Mouse (Mus musculus) bone marrow macrophage, adult 2 months (primary cell): ENCODE measurements at regions not wholly inside any gene's neighbourhood (a gene's known extent, or its start where the extent isn't known, plus 50 kb on each side); places are given as distances from the start of the nearest gene placed in this dataset.

ENCODE experiments used
- H3K27ac ChIP-seq: 2 replicates; pipeline ENCODE4 v1.5.1; 2012; ENCODE audit warnings: low read depth, low read length; ENCODE audit not compliant: insufficient read depth
- H3K4me1 ChIP-seq: 2 replicates; pipeline ENCODE4 v1.6.1; 2012; ENCODE audit warnings: low read length; ENCODE audit not compliant: control insufficient read depth, insufficient read depth
- H3K4me3 ChIP-seq: 2 replicates; pipeline ENCODE4 v1.5.1; 2012; ENCODE audit warnings: mild to moderate bottlenecking, low read length, moderate library complexity; ENCODE audit not compliant: insufficient read depth
- CTCF ChIP-seq: IDR thresholded peaks from 2 replicates; pipeline ENCODE4 v1.5.1; 2012; ENCODE audit warnings: low read depth, mild to moderate bottlenecking, low read length, moderate library complexity
- POLR2A ChIP-seq: IDR thresholded peaks from 2 replicates; pipeline ENCODE4 v1.6.1; 2012; ENCODE audit warnings: mild to moderate bottlenecking, low read depth, low read length, borderline replicate concordance

GRCm38 (mm10) chr17:16051713-16052112 is 220.9 kb upstream of the Rgmb start:
- H3K27ac ChIP-seq: no peak overlapping the region
- H3K4me3 ChIP-seq: no peak overlapping the region
- H3K4me1 ChIP-seq: peaks cover 8% of the 10 kb centered on the region
- TF ChIP-seq CTCF (no peak), POLR2A (no peak)

GRCm38 (mm10) chr17:16041542-16042251 is 210.9 kb upstream of the Rgmb start:
- Histone ChIP-seq H3K4me1 (no peaks in the 10 kb centered on the region), H3K4me3 (no peak overlapping the region), H3K27ac (no peak overlapping the region)
- TF ChIP-seq POLR2A (no peak), CTCF (no peak)

DNA sequence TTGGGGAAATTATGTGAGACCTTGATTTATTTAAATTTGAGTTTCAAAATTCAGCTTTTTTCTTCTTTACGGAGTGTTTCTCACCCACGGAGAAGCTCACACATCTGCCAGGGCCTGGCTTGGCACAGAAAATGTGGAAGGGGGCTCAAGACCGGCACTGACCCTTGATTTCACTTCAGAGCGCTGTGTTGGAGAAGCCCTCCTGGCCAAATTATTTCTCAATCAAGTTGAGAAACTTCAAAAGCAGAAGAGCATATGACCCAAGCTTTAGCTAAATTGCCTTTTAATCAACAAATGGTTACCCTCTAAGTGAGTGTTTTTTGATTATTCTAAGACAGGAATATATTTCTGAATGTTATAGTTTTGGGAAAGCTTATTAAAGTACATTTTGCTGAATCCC is 197.2 kb upstream of the Rgmb start:
- Histone ChIP-seq H3K4me1 (peaks cover 7% of the 10 kb centered on the region), H3K4me3 (no peak overlapping the region), H3K27ac (no peak overlapping the region)
- TF ChIP-seq POLR2A (no peak), CTCF (no peak)

DNA sequence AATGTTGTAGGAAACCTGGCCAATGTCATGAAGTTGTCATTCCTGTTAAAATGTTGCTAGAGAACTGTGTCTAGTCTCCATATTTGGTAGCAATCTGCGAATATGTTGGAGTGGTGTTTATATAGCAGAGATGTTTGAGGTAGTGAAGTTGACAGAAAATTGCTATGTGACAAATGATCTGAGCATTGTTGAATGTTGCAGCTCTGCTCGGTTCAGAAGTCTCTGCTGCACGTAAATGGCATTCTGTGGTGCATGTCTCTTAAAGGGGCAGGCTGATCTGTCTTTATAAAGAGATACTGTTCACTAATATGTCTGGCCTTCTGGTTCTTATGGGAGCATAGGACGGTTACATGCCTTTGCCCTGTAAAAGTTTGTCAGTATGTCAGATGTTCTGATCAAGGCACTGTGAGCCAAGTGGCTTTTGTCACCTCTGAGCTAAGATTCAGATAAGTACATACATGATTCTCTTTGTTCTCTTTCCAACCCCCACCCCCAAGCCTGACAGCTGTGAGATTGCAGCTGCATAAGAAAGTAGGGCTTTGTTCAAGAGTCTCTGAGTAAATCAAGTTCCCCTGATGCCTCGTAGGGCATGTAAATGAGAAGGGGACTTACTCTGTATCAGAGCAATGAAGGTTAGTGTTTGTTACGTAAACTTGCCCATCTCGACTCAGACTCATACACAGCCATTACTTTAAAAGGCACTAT is 174.2 kb upstream of the Rgmb start:
- Histone ChIP-seq H3K27ac (no peak overlapping the region), H3K4me1 (no peaks in the 10 kb centered on the region), H3K4me3 (no peak overlapping the region)
- TF ChIP-seq POLR2A (no peak), CTCF (no peak)

GRCm38 (mm10) chr17:16004002-16004401 is 173.2 kb upstream of the Rgmb start:
- H3K4me1 ChIP-seq: 0 out of 2 replicates have a peak, but pooled peaks cover 3% of the 10 kb centered on the region
- no peak overlapping the region for H3K27ac ChIP-seq
- TF ChIP-seq CTCF (no peak), POLR2A (no peak)
- no peak overlapping the region for H3K4me3 ChIP-seq

DNA sequence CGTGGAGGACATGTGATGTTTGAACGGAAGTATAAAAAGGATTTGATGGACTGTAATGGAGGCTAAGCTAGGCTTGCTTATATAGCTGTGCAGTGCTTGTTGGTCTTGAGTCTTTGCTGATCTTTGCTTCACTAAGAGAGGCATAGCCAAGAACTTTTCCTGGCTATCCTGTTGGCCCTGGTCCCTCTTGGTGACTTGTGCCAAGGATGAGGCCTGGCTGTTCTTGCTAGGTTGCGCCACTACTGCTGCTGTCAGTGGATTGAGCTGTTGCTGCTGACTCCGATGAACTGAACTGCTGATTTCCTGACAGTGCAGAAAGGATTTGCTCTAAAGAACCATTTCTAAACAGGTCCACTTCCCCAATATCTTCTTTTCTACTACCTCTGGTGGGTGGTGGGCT is 167.9 kb upstream of the Rgmb start:
- H3K4me3 ChIP-seq: no peak overlapping the region
- TF ChIP-seq POLR2A: no peak
- TF ChIP-seq CTCF: no peak
- H3K27ac ChIP-seq: peak overlapping the region; percentile 66
- H3K4me1 ChIP-seq: peaks cover 18% of the 10 kb centered on the region

GRCm38 (mm10) chr17:15997289-15997688 is 166.4 kb upstream of the Rgmb start:
- Histone ChIP-seq H3K27ac (peak overlapping the region; percentile 54), H3K4me3 (no peak overlapping the region), H3K4me1 (peaks cover 18% of the 10 kb centered on the region)
- no peak for TF ChIP-seq CTCF
- TF ChIP-seq POLR2A: no peak

- TF ChIP-seq CTCF (no peak), POLR2A (no peak)
- Histone ChIP-seq H3K4me3 (no peak overlapping the region), H3K4me1 (peaks cover 18% of the 10 kb centered on the region), H3K27ac (no peak overlapping the region)
Measured at GRCm38 (mm10) chr17:15995493-15995892, 164.7 kb upstream of the Rgmb start.

DNA sequence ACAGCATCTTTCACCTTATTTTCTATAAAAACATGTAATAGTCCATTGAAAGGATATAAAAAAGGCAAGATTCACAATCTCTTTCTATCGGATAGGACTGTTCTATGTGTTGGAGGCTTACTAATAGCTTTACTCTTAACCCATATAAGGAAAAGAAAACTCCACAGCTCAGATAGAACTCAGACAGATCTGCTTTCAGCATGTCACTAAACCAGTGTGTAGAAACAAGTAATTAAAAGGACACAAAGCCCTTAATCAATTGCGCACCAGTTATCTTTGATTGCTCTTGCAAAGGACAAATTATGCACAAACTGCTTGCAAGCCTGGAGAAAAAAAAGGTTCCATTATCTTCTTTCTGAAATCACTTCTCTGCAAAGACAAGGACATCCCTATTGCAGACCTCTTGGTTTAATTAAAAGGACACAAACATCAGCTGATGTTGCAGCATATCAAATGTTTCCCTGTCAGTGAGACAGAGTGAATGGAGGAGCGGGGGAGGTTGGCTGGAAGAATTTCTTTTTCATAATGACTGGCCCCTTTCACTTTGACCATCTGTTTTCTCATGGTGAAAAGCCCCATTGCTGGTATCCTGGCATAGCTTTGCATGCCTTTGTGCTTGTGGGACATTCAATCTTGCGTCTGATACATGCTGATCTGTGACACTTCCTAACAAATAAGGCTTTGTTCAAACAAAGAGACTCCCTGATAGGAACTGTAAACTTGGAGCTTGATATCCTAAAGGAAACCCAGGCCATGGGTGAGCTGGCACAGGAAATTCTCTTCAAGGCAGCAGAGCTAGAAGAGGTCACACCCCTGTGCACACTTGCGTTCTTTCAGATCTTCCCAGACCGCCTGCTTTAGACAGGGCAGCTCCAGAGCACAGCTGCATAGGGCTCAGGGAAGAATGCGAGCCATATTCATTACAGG is 162.8 kb upstream of the Rgmb start:
- Histone ChIP-seq H3K4me3 (no peak overlapping the region), H3K27ac (no peak overlapping the region), H3K4me1 (peaks cover 13% of the 10 kb centered on the region)
- TF ChIP-seq POLR2A: no peak

DNA sequence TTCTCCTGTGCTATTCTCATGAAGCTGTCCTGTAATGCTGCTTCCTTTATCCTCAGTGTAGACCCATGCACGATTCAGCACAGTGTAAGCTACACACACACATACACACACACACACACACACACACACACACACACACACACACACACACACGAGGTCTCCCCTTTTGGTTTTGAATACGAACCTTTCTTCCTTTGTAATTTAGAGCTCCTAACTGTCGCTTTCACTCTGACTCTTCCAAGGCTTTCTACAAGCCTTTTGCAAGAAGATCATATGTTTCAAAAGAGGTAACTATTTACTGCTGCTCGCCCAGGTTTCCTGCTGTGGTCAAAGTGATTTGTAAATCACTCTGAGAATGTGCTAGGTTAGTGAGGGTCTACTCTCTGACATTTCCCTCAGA is 161.1 kb upstream of the Rgmb start:
- TF ChIP-seq POLR2A (no peak), CTCF (no peak)

More for the DNA sequence above, 161.1 kb upstream of the Rgmb start:
- H3K4me3 ChIP-seq: no peak overlapping the region
- H3K4me1 ChIP-seq: peaks cover 12% of the 10 kb centered on the region
- H3K27ac ChIP-seq: no peak overlapping the region
